Mouse (Mus musculus) megakaryocyte, adult 5-6 weeks (primary cell): ENCODE data around the gene Tdg. TPM values are rescaled to one million over a fixed set of nuclear protein-coding genes. Genes with fewer than 3 reads are reported as not detected.

Experiments used
- total RNA-seq, 2 experiments: library from RNA; stranded (forward) in 1 of 2; stranded (reverse) in 1 of 2; fragments of 153-499, 151-499 nt in 1 of 2; fragments of 221-1000, 200-1000 nt in 1 of 2; gene quantifications; 2 replicates each; pipeline versions ENCODE4 v1.2.3 to v1.2.4; 2015 to 2017

Gene Tdg
- total RNA-seq, 2 experiments from 2014 or later: 28.5 to 55.9 TPM

Other genes starting within 250 kb of the Tdg start
- gene Gm1553, start 137.2 kb upstream of the Tdg start, total RNA-seq (2015): not detected in 2 replicates
- gene Gm1553, start 137.2 kb upstream of the Tdg start, total RNA-seq (2017): not detected in 2 replicates
- 13.0 and 14.1 TPM in 2 replicates for gene 1190007I07Rik, start 6.6 kb upstream of the Tdg start, total RNA-seq (2015)
- 17.5 and 19.6 TPM in 2 replicates for gene 1190007I07Rik, start 6.6 kb upstream of the Tdg start, total RNA-seq (2017)
- 0.18 TPM in 1 of 2 replicates, not detected in the other for gene Glt8d2, start 60.8 kb downstream of the Tdg start, total RNA-seq (2015)
- 1.0 TPM in 1 of 2 replicates, not detected in the other for gene Glt8d2, start 60.8 kb downstream of the Tdg start, total RNA-seq (2017)
- gene Hcfc2, start 66.3 kb downstream of the Tdg start, total RNA-seq (2015): 15.6 and 20.9 TPM in 2 replicates
- 22.1 and 32.8 TPM in 2 replicates for gene Hcfc2, start 66.3 kb downstream of the Tdg start, total RNA-seq (2017)
- 34.9 and 48.3 TPM in 2 replicates for gene Nfyb, start 134.3 kb downstream of the Tdg start, total RNA-seq (2015)
- gene Nfyb, start 134.3 kb downstream of the Tdg start, total RNA-seq (2017): 71.7 and 77.4 TPM in 2 replicates
- 26.2 and 29.6 TPM in 2 replicates for gene Txnrd1, start 204.1 kb downstream of the Tdg start, total RNA-seq (2015)
- gene Txnrd1, start 204.1 kb downstream of the Tdg start, total RNA-seq (2017): 59.5 and 73.9 TPM in 2 replicates
- 0.25 and 2.7 TPM in 2 replicates for gene Eid3, start 236.8 kb downstream of the Tdg start, total RNA-seq (2015)
- 1.8 and 3.6 TPM in 2 replicates for gene Eid3, start 236.8 kb downstream of the Tdg start, total RNA-seq (2017)